Mouse (Mus musculus): ENCODE measurements around the gene Pknox2. TPM values are rescaled to one million over a fixed set of nuclear protein-coding genes. Genes with fewer than 3 reads are reported as not detected.

Pknox2 gene
- total and polyA plus RNA-seq, 2 experiments from 2014 or later: 2.0 to 7.3 TPM

DNA sequence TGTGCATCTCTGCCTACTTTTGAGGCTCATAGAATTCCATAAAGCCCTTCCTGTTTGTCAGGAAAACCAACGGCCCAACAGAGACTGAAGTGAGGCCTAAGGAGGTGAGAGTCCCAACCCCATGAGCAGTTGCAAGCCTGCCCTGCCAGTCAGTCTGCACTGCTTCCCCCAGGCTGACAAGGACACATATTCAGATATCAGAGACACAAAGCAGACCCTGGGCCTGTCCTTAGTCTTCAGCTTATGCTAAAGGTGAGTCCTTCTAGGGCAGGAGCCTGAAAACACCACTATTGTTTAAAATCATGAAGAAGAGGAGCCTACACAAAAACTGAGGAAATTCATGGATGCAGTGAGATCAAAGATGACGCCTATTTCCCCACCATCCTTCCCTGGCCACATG lies 13.5 kb upstream of the Pknox2 start:
- DNase-seq (ENCODE audit: low spot score) (no peak), ATAC-seq (ENCODE audit: insufficient read depth, low read depth) (no peak)
- TF ChIP-seq CTCF (IDR thresholded peaks at IDR 0.05; ENCODE audit: low read depth): no peak
- no peak for TF ChIP-seq EP300 (IDR thresholded peaks at IDR 0.05; ENCODE audit: low read depth)
- Histone ChIP-seq H3K27ac (ENCODE audit: low read depth) (no peak overlapping the region), H3K9me3 (replicated peaks; ENCODE audit: control insufficient read depth, low read length) (no peaks in the 10 kb centered on the region), H3K4me2 (ENCODE audit: low read depth, low read length) (no peak overlapping the region), H3K4me3 (ENCODE audit: low read depth, low read length) (no peak overlapping the region), H3K36me3 (replicated peaks; ENCODE audit: control insufficient read depth, insufficient read depth, low read length) (no peaks in the 10 kb centered on the region), H3K9ac (replicated peaks; ENCODE audit: low read depth, low read length) (no peak overlapping the region), H3K4me1 (ENCODE audit: control insufficient read depth, insufficient read depth) (no peaks in the 10 kb centered on the region), H3K27me3 (ENCODE audit: control insufficient read depth, insufficient read depth, low read length) (no peaks in the 10 kb centered on the region)
- WGBS: 64% methylated on average over 2 of the region's 2 CpGs

DNA sequence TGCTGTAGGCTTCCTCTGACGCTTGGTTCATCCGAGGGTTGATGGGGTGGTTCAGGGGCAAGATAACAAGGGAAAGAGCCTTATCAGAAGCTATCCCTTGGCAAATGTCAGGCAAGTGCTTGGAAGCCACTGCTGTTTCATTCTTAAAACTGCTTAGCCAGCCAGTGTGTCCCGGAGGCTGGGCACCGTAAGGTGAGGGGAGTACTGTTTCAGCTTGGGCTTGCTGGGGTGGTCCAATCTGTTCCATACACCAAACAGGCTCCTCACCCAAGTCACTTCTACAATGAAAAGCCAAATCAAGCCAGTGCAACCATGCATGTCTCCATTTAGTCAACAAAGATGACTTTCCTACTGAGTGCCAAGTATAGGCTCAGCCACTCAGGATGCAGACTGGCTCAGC lies 679 bp upstream of the Pknox2 start:
- Histone ChIP-seq H3K9me3 (replicated peaks; ENCODE audit: control insufficient read depth, low read length) (no peaks in the 10 kb centered on the region), H3K4me3 (ENCODE audit: low read depth, low read length) (no peak overlapping the region), H3K9ac (replicated peaks; ENCODE audit: low read depth, low read length) (no peak overlapping the region), H3K4me1 (ENCODE audit: control insufficient read depth, insufficient read depth) (0 out of 2 replicates have a peak, but pooled peaks cover 6% of the 10 kb centered on the region), H3K27me3 (ENCODE audit: control insufficient read depth, insufficient read depth, low read length) (peaks cover 23% of the 10 kb centered on the region; the same call in 1 of the 2 replicates), H3K4me2 (ENCODE audit: low read depth, low read length) (no peak overlapping the region), H3K27ac (ENCODE audit: low read depth) (no peak overlapping the region), H3K36me3 (replicated peaks; ENCODE audit: control insufficient read depth, insufficient read depth, low read length) (no peaks in the 10 kb centered on the region)
- whole genome bisulfite sequencing: 53% methylated on average over 4 of the region's 4 CpGs
- TF ChIP-seq CTCF (IDR thresholded peaks at IDR 0.05; ENCODE audit: low read depth) (no peak), EP300 (IDR thresholded peaks at IDR 0.05; ENCODE audit: low read depth) (no peak)
- DNase-seq (ENCODE audit: low spot score) (no peak), ATAC-seq (ENCODE audit: insufficient read depth, low read depth) (no peak)

DNA sequence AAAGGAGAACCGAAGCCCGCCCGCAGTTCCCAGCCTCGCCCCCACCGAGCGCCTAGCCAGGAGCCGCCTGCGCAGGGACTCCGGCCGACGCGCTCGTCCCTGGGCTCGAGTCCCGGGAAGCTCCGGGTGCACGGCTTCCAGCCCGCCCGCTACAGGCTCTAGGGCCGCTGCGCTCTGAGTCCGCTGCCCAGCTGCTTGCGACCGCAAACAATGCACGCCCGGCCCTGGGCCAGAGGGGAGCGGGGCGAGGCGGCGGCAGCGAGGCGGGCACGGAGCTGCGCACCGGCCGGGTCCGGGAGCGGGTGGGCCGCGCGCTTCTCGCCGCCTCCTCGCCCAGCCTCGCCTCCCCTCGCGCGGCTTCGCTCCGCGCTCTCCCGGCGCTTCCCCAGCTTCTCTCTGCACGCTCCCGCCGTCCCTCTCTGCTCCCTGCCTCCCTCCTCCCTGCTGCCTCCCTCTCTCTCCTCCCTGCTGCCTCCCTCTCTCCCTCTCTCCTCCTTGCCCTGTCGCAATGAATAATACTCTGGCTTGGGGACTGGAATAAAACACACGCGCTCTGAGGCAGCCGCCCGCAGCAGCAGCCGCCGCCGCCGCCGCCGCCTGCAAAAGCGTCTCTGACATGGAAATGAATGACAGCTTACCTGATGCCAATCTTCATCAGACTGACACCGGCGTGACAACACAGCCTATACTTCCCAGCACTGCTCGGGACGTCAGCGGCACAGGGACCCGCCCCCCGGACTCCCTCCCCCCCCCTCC lies 426 bp downstream of the Pknox2 start:
- H3K4me3 ChIP-seq (ENCODE audit: low read depth, low read length): peak overlapping the region; percentile 57
- DNase-seq (ENCODE audit: low spot score): peak; percentile 51
- TF ChIP-seq CTCF (IDR thresholded peaks at IDR 0.05; ENCODE audit: low read depth): no peak
- no peak for TF ChIP-seq EP300 (IDR thresholded peaks at IDR 0.05; ENCODE audit: low read depth)
- H3K4me1 ChIP-seq (ENCODE audit: control insufficient read depth, insufficient read depth): 0 out of 2 replicates have a peak, but pooled peaks cover 6% of the 10 kb centered on the region
- no peaks in the 10 kb centered on the region for H3K9me3 ChIP-seq (replicated peaks; ENCODE audit: control insufficient read depth, low read length)
- under 1% methylated on average over 66 of the region's 75 CpGs for WGBS
- H3K9ac ChIP-seq (replicated peaks; ENCODE audit: low read depth, low read length): peak overlapping the region; percentile 56
- H3K36me3 ChIP-seq (replicated peaks; ENCODE audit: control insufficient read depth, insufficient read depth, low read length): no peaks in the 10 kb centered on the region
- H3K27me3 ChIP-seq (ENCODE audit: control insufficient read depth, insufficient read depth, low read length): peaks cover 23% of the 10 kb centered on the region; the same call in 1 of the 2 replicates
- peak; percentile 78 for ATAC-seq (ENCODE audit: insufficient read depth, low read depth)
- peak overlapping the region; percentile 83 for H3K4me2 ChIP-seq (ENCODE audit: low read depth, low read length)
- peak overlapping the region; percentile 73 for H3K27ac ChIP-seq (ENCODE audit: low read depth)

DNA sequence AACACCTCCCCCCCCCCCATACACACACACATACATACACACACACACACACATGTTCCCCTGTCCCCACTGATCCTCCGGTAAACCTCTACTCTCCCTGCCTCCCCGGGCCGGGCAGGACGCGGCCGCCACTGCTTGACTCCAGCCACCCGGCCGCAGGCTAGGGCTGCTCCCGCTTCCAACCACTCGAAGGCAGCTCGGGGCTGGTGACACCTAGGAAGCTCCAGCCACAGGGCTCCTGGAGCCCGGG lies 929 bp downstream of the Pknox2 start:
- Histone ChIP-seq H3K9me3 (replicated peaks; ENCODE audit: control insufficient read depth, low read length) (no peaks in the 10 kb centered on the region), H3K27ac (ENCODE audit: low read depth) (peak overlapping the region; percentile 73), H3K9ac (replicated peaks; ENCODE audit: low read depth, low read length) (peak overlapping the region; percentile 56), H3K4me1 (ENCODE audit: control insufficient read depth, insufficient read depth) (0 out of 2 replicates have a peak, but pooled peaks cover 6% of the 10 kb centered on the region), H3K4me2 (ENCODE audit: low read depth, low read length) (peak overlapping the region; percentile 83), H3K27me3 (ENCODE audit: control insufficient read depth, insufficient read depth, low read length) (peaks cover 23% of the 10 kb centered on the region; the same call in 1 of the 2 replicates), H3K4me3 (ENCODE audit: low read depth, low read length) (peak overlapping the region; percentile 57), H3K36me3 (replicated peaks; ENCODE audit: control insufficient read depth, insufficient read depth, low read length) (no peaks in the 10 kb centered on the region)
- DNase-seq (ENCODE audit: low spot score): no peak
- WGBS: under 1% methylated on average over 12 of the region's 12 CpGs
- peak; percentile 53 for ATAC-seq (ENCODE audit: insufficient read depth, low read depth)
- TF ChIP-seq CTCF (IDR thresholded peaks at IDR 0.05; ENCODE audit: low read depth) (no peak), EP300 (IDR thresholded peaks at IDR 0.05; ENCODE audit: low read depth) (no peak)

DNA sequence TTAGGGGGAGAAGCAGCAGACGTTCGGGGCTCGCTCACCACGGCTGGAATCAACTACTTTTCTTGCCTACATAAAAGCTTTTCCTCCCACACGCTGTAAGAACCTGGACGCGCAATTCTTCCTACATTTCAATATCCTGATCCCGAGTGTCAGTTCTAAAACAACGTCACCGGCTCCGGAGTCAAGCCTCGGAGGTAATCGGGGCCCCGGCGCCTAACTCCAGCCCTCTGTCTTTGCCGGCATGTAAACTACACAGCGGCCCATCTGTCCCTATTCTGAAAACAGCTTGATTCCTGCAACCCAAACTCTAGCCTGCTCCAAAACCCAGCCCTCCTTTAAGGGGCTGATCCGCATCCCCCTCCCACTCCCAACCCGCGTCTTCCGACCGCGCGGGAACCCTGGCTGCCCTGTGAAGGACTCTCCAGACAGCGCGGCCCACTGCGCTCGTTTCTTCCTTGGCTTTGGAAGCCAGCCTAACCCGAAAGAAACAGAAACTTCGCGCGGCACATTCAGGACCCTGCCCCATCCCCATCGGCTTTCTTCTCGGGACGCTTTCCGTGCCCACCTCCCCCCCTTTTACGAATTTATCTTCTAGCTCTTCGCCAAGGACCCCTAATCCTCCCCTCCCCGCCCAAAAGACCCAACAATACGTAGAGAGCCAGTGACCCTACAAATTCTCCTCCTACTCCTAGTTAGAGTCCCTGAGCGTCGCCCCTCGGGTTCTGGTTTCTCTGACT lies 1.4 kb downstream of the Pknox2 start:
- TF ChIP-seq CTCF (IDR thresholded peaks at IDR 0.05; ENCODE audit: low read depth) (no peak), EP300 (IDR thresholded peaks at IDR 0.05; ENCODE audit: low read depth) (no peak)
- Histone ChIP-seq H3K27ac (ENCODE audit: low read depth) (peak overlapping the region; percentile 73), H3K4me3 (ENCODE audit: low read depth, low read length) (peak overlapping the region; percentile 57), H3K4me2 (ENCODE audit: low read depth, low read length) (peak overlapping the region; percentile 83), H3K4me1 (ENCODE audit: control insufficient read depth, insufficient read depth) (0 out of 2 replicates have a peak, but pooled peaks cover 6% of the 10 kb centered on the region), H3K27me3 (ENCODE audit: control insufficient read depth, insufficient read depth, low read length) (peaks cover 23% of the 10 kb centered on the region; the same call in 1 of the 2 replicates), H3K36me3 (replicated peaks; ENCODE audit: control insufficient read depth, insufficient read depth, low read length) (no peaks in the 10 kb centered on the region), H3K9me3 (replicated peaks; ENCODE audit: control insufficient read depth, low read length) (no peaks in the 10 kb centered on the region), H3K9ac (replicated peaks; ENCODE audit: low read depth, low read length) (peak overlapping the region; percentile 56)
- ATAC-seq (ENCODE audit: insufficient read depth, low read depth): no peak
- under 1% methylated on average over 43 of the region's 43 CpGs for WGBS
- peak; percentile 13 for DNase-seq (ENCODE audit: low spot score)
